Mouse (Mus musculus) CH12.LX (cell line): ENCODE data around the gene Dtnbp1. TPM values are rescaled to one million over a fixed set of nuclear protein-coding genes. Genes with fewer than 3 reads are reported as not detected.

Experiments used
- DNase-seq: peaks from one replicate; pipeline ENCODE4 v3.0.0-alpha.2; 2013; ENCODE audit errors: extremely low read depth
- H3K27ac ChIP-seq: 2 replicates; pipeline ENCODE4 v1.5.1; 2012; ENCODE audit warnings: low read depth, mild to moderate bottlenecking, control low read depth, moderate library complexity; ENCODE audit not compliant: insufficient read depth
- H3K27me3 ChIP-seq: replicated peaks from 2 replicates; pipeline ENCODE3; 2012; ENCODE audit warnings: inconsistent platforms
- H3K36me3 ChIP-seq, 2 experiments: replicated peaks in 1 of 2; 2 replicates each; pipeline versions ENCODE3 to v1.6.1; 2012; ENCODE audit warnings: inconsistent platforms in 1 of 2, low read length in 1 of 2, mild to moderate bottlenecking in 1 of 2, mixed read lengths in 1 of 2, moderate library complexity in 1 of 2; ENCODE audit not compliant: control insufficient read depth in 1 of 2, insufficient read depth in 1 of 2
- H3K4me1 ChIP-seq, 2 experiments: 2 replicates each; pipeline ENCODE4 v1.6.1; 2012; ENCODE audit warnings: inconsistent platforms in 1 of 2, moderate library complexity in 1 of 2; ENCODE audit not compliant: insufficient read depth in 2 of 2, control insufficient read depth in 1 of 2
- H3K4me2 ChIP-seq: 2 replicates; pipeline ENCODE4 v1.6.1; 2012; ENCODE audit warnings: low read depth, mild to moderate bottlenecking, control low read depth; ENCODE audit not compliant: poor library complexity, insufficient read depth, severe bottlenecking
- H3K4me3 ChIP-seq, 3 experiments: fragments of 150-350 bp in 1 of 3; sonication (generic) in 1 of 3; replicated peaks in 1 of 3; 2 replicates each; pipeline versions ENCODE3 to v1.5.1; 2011 to 2012; ENCODE audit warnings: low read depth in 2 of 3, low read length in 2 of 3, mild to moderate bottlenecking in 2 of 3, moderate library complexity in 2 of 3, control low read depth in 1 of 3, improper control_type of control experiment in 1 of 3, inconsistent platforms in 1 of 3, mixed read lengths in 1 of 3; ENCODE audit not compliant: poor library complexity in 1 of 3
- H3K79me2 ChIP-seq: replicated peaks from 2 replicates; pipeline ENCODE4 v1.6.1; 2012; ENCODE audit warnings: mild to moderate bottlenecking, moderate library complexity; ENCODE audit not compliant: control insufficient read depth, poor library complexity, insufficient read depth, severe bottlenecking; ENCODE audit errors: extremely low read depth
- H3K9ac ChIP-seq: 2 replicates; pipeline ENCODE4 v1.6.1; 2012; ENCODE audit warnings: low read depth, mild to moderate bottlenecking, control low read depth, moderate library complexity; ENCODE audit not compliant: insufficient read depth
- H3K9me3 ChIP-seq: replicated peaks from 2 replicates; pipeline ENCODE3; 2012; ENCODE audit warnings: low read length, inconsistent platforms, mixed read lengths
- BHLHE40 ChIP-seq: IDR thresholded peaks from 2 replicates; pipeline ENCODE4 v1.6.1; 2011; ENCODE audit warnings: mild to moderate bottlenecking, low read depth, low read length, improper control_type of control experiment
- CHD2 ChIP-seq: IDR thresholded peaks from 2 replicates; pipeline ENCODE4 v1.6.1; 2011; ENCODE audit warnings: low read length, improper control_type of control experiment
- CTCF ChIP-seq, 2 experiments: IDR thresholded peaks in 1 of 2; conservative IDR thresholded peaks in 1 of 2; 2 replicates each; pipeline ENCODE4 v1.5.1; 2011 to 2012; ENCODE audit warnings: low read depth in 2 of 2, low read length in 2 of 2, improper control_type of control experiment in 1 of 2, inconsistent platforms in 1 of 2, mild to moderate bottlenecking in 1 of 2, moderate library complexity in 1 of 2
- E2F4 ChIP-seq: IDR thresholded peaks from 2 replicates; pipeline ENCODE4 v1.6.1; 2011; ENCODE audit warnings: low read depth, low read length, improper control_type of control experiment; ENCODE audit not compliant: insufficient replicate concordance
- EP300 ChIP-seq: IDR thresholded peaks from 2 replicates; pipeline ENCODE4 v1.6.1; 2011; ENCODE audit warnings: low read length, improper control_type of control experiment
- ETS1 ChIP-seq: conservative IDR thresholded peaks from 2 replicates; pipeline ENCODE4 v1.6.1; 2012; ENCODE audit warnings: low read depth, mild to moderate bottlenecking, inconsistent platforms, low read length, improper control_type of control experiment, moderate library complexity
- JUN ChIP-seq: IDR thresholded peaks from 2 replicates; pipeline ENCODE4 v1.6.1; 2011; ENCODE audit warnings: low read depth, mild to moderate bottlenecking, low read length, improper control_type of control experiment, moderate library complexity; ENCODE audit not compliant: insufficient read depth
- KAT2A ChIP-seq: IDR thresholded peaks from 2 replicates; pipeline ENCODE4 v1.6.1; 2012; ENCODE audit warnings: low read length, improper control_type of control experiment, inconsistent platforms; ENCODE audit not compliant: insufficient replicate concordance
- MAFK ChIP-seq: IDR thresholded peaks from 2 replicates; pipeline ENCODE4 v1.6.1; 2011; ENCODE audit warnings: low read length, improper control_type of control experiment; ENCODE audit not compliant: insufficient replicate concordance
- MAX ChIP-seq: IDR thresholded peaks from 2 replicates; pipeline ENCODE4 v1.6.1; 2011; ENCODE audit warnings: low read length, improper control_type of control experiment
- MXI1 ChIP-seq: IDR thresholded peaks from 2 replicates; pipeline ENCODE4 v1.6.1; 2011; ENCODE audit warnings: mild to moderate bottlenecking, low read depth, low read length, improper control_type of control experiment
- MYC ChIP-seq: IDR thresholded peaks from 2 replicates; pipeline ENCODE4 v1.6.1; 2011; ENCODE audit warnings: low read depth, mild to moderate bottlenecking, improper control_type of control experiment, low read length
- NRF1 ChIP-seq: IDR thresholded peaks from 2 replicates; pipeline ENCODE4 v1.6.1; 2014; ENCODE audit warnings: low read depth, mild to moderate bottlenecking, inconsistent platforms, low read length, improper control_type of control experiment, moderate library complexity
- PAX5 ChIP-seq: IDR thresholded peaks from 2 replicates; pipeline ENCODE4 v1.6.1; 2012; ENCODE audit warnings: low read length, inconsistent platforms, mixed read lengths
- POLR2A ChIP-seq: IDR thresholded peaks from 2 replicates; pipeline ENCODE4 v1.6.1; 2011; ENCODE audit warnings: low read depth, mild to moderate bottlenecking, improper control_type of control experiment, low read length
- RAD21 ChIP-seq: IDR thresholded peaks from 2 replicates; pipeline ENCODE4 v1.6.1; 2011; ENCODE audit warnings: low read depth, mild to moderate bottlenecking, low read length, improper control_type of control experiment, moderate library complexity
- SIN3A ChIP-seq: IDR thresholded peaks from 2 replicates; pipeline ENCODE4 v1.6.1; 2012; ENCODE audit warnings: low read length, improper control_type of control experiment, inconsistent platforms
- TBP ChIP-seq: conservative IDR thresholded peaks from 2 replicates; pipeline ENCODE4 v1.6.1; 2011; ENCODE audit warnings: low read depth, low read length, improper control_type of control experiment
- TCF12 ChIP-seq: IDR thresholded peaks from 2 replicates; pipeline ENCODE4 v1.6.1; 2014; ENCODE audit warnings: low read depth, mild to moderate bottlenecking, inconsistent platforms, low read length, improper control_type of control experiment
- USF1 ChIP-seq: IDR thresholded peaks from 2 replicates; pipeline ENCODE4 v1.6.1; 2014; ENCODE audit warnings: low read depth, mild to moderate bottlenecking, inconsistent platforms, low read length, improper control_type of control experiment
- USF2 ChIP-seq: conservative IDR thresholded peaks from 2 replicates; pipeline ENCODE4 v1.6.1; 2011; ENCODE audit warnings: low read depth, low read length, improper control_type of control experiment
- dilution Hi-C: fragments of 300-500 bp; cut with MboI; formaldehyde crosslinking; loops from 2 replicates; pipeline ENCODE4 v1.14.3; 2020; ENCODE audit warnings: low sequenced_read_pairs; ENCODE audit not compliant: extremely low pct_unique_long_range_greater_than_20kb, extremely low pct_ligation_motif_present
- in situ Hi-C: fragments of 300-500 bp; cut with MboI; formaldehyde crosslinking; loops from 3 replicates; pipeline ENCODE4 v1.14.3; 2019; ENCODE audit warnings: low sequenced_read_pairs, low pct_ligation_motif_present, low pct_unique_long_range_greater_than_20kb, mixed read lengths
- polyA plus RNA-seq: library from polyadenylated mRNA; unstranded; fragments of >175 nt; gene quantifications from 2 replicates; pipeline ENCODE4 v1.2.1, GENCODE M21; 2012; ENCODE audit warnings: low read depth; ENCODE audit not compliant: insufficient read length
- total RNA-seq, 2 experiments: library from RNA; depleted of rRNA; stranded (reverse); fragments of 300-350 nt in 1 of 2; fragments of >200 nt in 1 of 2; gene quantifications; 2 replicates each; pipeline ENCODE4 v1.2.3; 2012 to 2014

Dtnbp1 gene
- total and polyA plus RNA-seq, 3 experiments: 32.4 to 69.2 (median 35.9) TPM

- H3K36me3 ChIP-seq: peaks cover 5 to 49% of the 10 kb centered on the region in 2 experiments
- dilution Hi-C loops: no loop called here
- H3K27ac ChIP-seq: no peak overlapping the region
- H3K79me2 ChIP-seq: peaks cover 13% of the 10 kb centered on the region
- DNase-seq: no peak
- TF ChIP-seq PAX5 (no peak), EP300 (0 out of 2 replicates have a peak, but pooled peaks have one; percentile 20)
- H3K4me1 ChIP-seq: peaks cover 8 to 60% of the 10 kb centered on the region in 2 experiments
- H3K9ac ChIP-seq: no peak overlapping the region
- in situ Hi-C loops: no loop called here
- no peak overlapping the region; the same call in 1 of the 2 replicates for H3K4me2 ChIP-seq
- peak overlapping the region in 1 of 3 experiments; percentile 21 for H3K4me3 ChIP-seq
- no peaks in the 10 kb centered on the region for H3K9me3 ChIP-seq
- H3K27me3 ChIP-seq: no peaks in the 10 kb centered on the region
Observed at GRCm38 (mm10) chr13:44996339-44996738, 5.6 kb downstream of the Dtnbp1 start.

- Histone ChIP-seq H3K27ac (no peak overlapping the region), H3K4me2 (no peak overlapping the region), H3K79me2 (peaks cover 9% of the 10 kb centered on the region; the same call in 1 of the 2 replicates), H3K36me3 (peaks cover 14 to 66% of the 10 kb centered on the region in 2 experiments), H3K9me3 (no peaks in the 10 kb centered on the region), H3K4me1 (peaks cover 5 to 28% of the 10 kb centered on the region in 2 experiments), H3K27me3 (no peaks in the 10 kb centered on the region), H3K9ac (no peak overlapping the region), H3K4me3 (no peak overlapping the region)
- DNase-seq: no peak
- no peak for TF ChIP-seq MYC
- TF ChIP-seq JUN: no peak
- no peak for TF ChIP-seq SIN3A
- no peak for TF ChIP-seq CHD2
- TF ChIP-seq E2F4: no peak
- TF ChIP-seq MAX: no peak
- TF ChIP-seq BHLHE40: no peak
- TF ChIP-seq MAFK: no peak
- no peak for TF ChIP-seq USF2
- TF ChIP-seq RAD21: no peak
- no peak for TF ChIP-seq POLR2A
- TF ChIP-seq NRF1: no peak
- TF ChIP-seq USF1: no peak
- no peak for TF ChIP-seq CTCF (conservative IDR thresholded peaks at IDR 0.05 in 1 of 2, IDR thresholded peaks at IDR 0.05 in 1 of 2; ENCODE audit: low read depth in 2 of 2, low read length in 2 of 2)
- TF ChIP-seq KAT2A: no peak
- no peak for TF ChIP-seq MXI1
- no peak for TF ChIP-seq TBP
- no peak for TF ChIP-seq ETS1
- TF ChIP-seq TCF12: no peak
- in situ Hi-C loops: no loop called here
- dilution Hi-C loops: no loop called here
Observed at GRCm38 (mm10) chr13:44992550-44993205, 9.3 kb downstream of the Dtnbp1 start.
